Mouse (Mus musculus) hindbrain, embryonic 12.5 days (tissue): ENCODE measurements around the gene Gm20425. TPM values are rescaled to one million over a fixed set of nuclear protein-coding genes. Genes with fewer than 3 reads are reported as not detected.

Source experiments
- ATAC-seq: fragments of 200-750 bp; cut with Nextera tagmentation; 2 replicates; pipeline ENCODE4 v1.8.0; 2017; ENCODE audit warnings: moderate TSS enrichment; ENCODE audit not compliant: low FRiP score
- H3K27ac ChIP-seq: fragments of 300-500 bp; sonication (generic); 2 replicates; pipeline ENCODE4 v1.5.1; 2016; ENCODE audit warnings: mild to moderate bottlenecking
- H3K27me3 ChIP-seq: fragments of 300-500 bp; sonication (generic); 2 replicates; pipeline ENCODE4 v1.6.1; 2016; ENCODE audit warnings: mild to moderate bottlenecking
- H3K36me3 ChIP-seq: fragments of 300-500 bp; sonication (generic); 2 replicates; pipeline ENCODE4 v1.6.1; 2016; ENCODE audit warnings: mild to moderate bottlenecking
- H3K4me1 ChIP-seq: fragments of 300-500 bp; sonication (generic); 2 replicates; pipeline ENCODE4 v1.6.1; 2016
- H3K4me2 ChIP-seq: fragments of 300-500 bp; sonication (generic); replicated peaks from 2 replicates; pipeline ENCODE4 v1.6.1; 2016; ENCODE audit warnings: mild to moderate bottlenecking
- H3K4me3 ChIP-seq: fragments of 300-500 bp; sonication (generic); 2 replicates; pipeline ENCODE4 v1.5.1; 2016; ENCODE audit warnings: mild to moderate bottlenecking
- H3K9ac ChIP-seq: fragments of 300-500 bp; sonication (generic); 2 replicates; pipeline ENCODE4 v1.6.1; 2016; ENCODE audit warnings: mild to moderate bottlenecking, moderate library complexity
- H3K9me3 ChIP-seq: fragments of 300-500 bp; sonication (generic); replicated peaks from 2 replicates; pipeline ENCODE4 v1.6.1; 2016; ENCODE audit warnings: mild to moderate bottlenecking
- WGBS: fragments of 180-500 bp; shearing (Covaris S2); methylation state at CpG from one replicate; pipeline ENCODE4 v1.1.7; 2016; 5-methylcytosine and 5-hydroxymethylcytosine counted together
- polyA plus RNA-seq: library from polyadenylated mRNA; unstranded; fragments of >200 nt; fragmentation: Nextera tagmentation; extraction: Ambion mirVana; gene quantifications from 2 replicates; pipeline ENCODE4 v1.2.1, GENCODE M21; 2016

The Gm20425 gene
- polyA plus RNA-seq, 1 experiment from 2014 or later, result 3.8 TPM

DNA sequence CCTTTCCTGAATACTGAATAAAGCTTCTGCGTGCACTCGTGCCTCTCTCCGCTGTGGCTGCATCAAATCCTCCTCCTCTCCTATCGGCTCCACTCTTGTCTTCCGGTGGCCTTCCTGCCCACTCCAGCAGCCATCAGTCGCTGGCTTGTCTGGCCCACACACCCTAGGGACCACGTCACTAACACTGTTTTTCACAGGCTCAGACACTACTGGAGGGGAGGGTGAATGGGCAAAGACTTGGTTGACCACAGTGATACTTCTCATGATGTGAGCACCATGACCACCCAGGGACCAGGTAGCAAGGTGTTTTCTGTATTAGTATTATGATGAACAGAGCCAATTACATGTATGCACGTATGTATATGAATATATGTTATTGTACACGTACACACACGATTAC, 83.8 kb downstream of the Gm20425 start:
- peak; percentile 44 for ATAC-seq
- Histone ChIP-seq H3K4me3 (no peak overlapping the region), H3K9ac (no peak overlapping the region; the same call in 1 of the 2 replicates), H3K4me1 (peaks cover 58% of the 10 kb centered on the region), H3K27ac (peak overlapping the region; percentile 87), H3K27me3 (no peaks in the 10 kb centered on the region), H3K36me3 (peaks cover 29% of the 10 kb centered on the region), H3K4me2 (peak overlapping the region; percentile 34; the same call in 1 of the 2 replicates), H3K9me3 (no peaks in the 10 kb centered on the region)
- 59% methylated on average over 10 of the region's 10 CpGs for WGBS

DNA sequence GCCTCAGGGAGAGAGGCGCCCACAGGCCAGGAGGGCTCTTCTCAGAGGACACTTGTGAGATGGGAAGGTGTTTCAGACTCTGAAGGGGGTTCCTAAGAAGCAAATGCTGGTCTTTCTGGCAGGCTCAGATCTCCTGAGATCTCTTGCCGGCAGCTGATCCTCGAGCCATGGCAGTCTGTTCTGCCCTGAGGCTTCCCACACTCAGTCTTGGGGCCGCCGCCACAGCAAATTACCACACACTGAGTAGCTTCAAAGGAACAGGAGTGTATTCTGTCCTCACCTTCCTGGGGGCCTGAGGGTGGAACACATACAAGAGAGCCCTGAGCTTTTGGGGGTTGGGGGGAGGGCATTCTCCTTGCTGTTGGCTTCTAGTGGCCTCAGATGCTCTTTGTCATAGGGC, 84.8 kb downstream of the Gm20425 start:
- no peak overlapping the region for H3K4me3 ChIP-seq
- peak overlapping the region; percentile 87 for H3K27ac ChIP-seq
- H3K9ac ChIP-seq, result peak overlapping the region; percentile 38; the same call in 1 of the 2 replicates
- ATAC-seq, result no peak
- peaks cover 29% of the 10 kb centered on the region for H3K36me3 ChIP-seq
- H3K9me3 ChIP-seq, result no peaks in the 10 kb centered on the region
- H3K4me1 ChIP-seq, result peaks cover 59% of the 10 kb centered on the region
- WGBS, result 37% methylated on average over 5 of the region's 5 CpGs
- no peaks in the 10 kb centered on the region for H3K27me3 ChIP-seq
- no peak overlapping the region for H3K4me2 ChIP-seq

DNA sequence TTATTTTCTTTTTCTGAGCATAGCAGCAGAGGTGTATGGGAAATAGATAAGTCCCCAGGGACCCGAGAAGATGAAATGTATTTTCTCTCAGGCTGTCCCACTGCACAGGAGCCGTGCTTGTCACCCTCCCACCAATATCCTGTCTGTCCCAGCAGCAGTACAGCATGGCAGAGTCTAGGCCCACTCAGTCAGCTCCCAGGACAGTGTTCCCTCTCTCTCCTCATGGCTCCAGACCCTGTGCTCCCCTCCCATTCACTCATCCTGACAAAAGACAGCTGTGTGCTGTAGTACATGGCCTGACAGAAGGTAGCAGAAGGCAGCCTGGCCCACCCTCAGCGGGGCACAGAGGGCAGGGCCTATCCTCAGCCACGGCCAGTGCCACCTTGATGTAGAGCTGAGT, 86.2 kb downstream of the Gm20425 start:
- no peak; the same call in 1 of the 2 replicates for ATAC-seq
- peaks cover 71% of the 10 kb centered on the region for H3K4me1 ChIP-seq
- peaks cover 25% of the 10 kb centered on the region for H3K36me3 ChIP-seq
- H3K27me3 ChIP-seq, result no peaks in the 10 kb centered on the region
- H3K4me2 ChIP-seq, result no peak overlapping the region
- WGBS, result 59% methylated on average over 4 of the region's 4 CpGs
- peak overlapping the region; percentile 27; the same call in 1 of the 2 replicates for H3K9ac ChIP-seq
- no peaks in the 10 kb centered on the region for H3K9me3 ChIP-seq
- peak overlapping the region; percentile 87 for H3K27ac ChIP-seq
- no peak overlapping the region for H3K4me3 ChIP-seq

DNA sequence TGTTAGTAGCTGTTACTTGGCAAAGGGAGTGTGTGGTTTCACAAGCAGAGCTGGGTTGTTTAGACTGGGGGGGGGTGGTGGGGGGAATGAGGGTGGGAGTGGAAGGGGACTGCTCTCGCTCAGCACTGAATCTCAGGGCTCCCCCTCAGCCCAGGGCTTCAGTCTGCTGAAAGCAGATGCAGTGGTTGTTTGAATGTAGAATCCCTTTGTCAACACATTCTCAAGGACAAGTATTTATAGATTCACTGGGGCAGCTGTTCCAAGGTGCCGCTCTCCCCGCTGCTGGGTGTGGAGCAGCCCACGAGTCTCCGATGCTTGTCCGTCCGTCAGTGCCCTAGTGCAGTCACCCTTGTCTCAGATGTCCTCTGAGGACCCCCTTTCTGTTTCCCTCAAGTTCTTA, 88.8 kb downstream of the Gm20425 start:
- 93% methylated on average over 7 of the region's 7 CpGs for WGBS
- Histone ChIP-seq H3K27me3 (no peaks in the 10 kb centered on the region), H3K9me3 (no peaks in the 10 kb centered on the region), H3K4me2 (no peak overlapping the region), H3K4me3 (no peak overlapping the region), H3K9ac (no peak overlapping the region), H3K27ac (no peak overlapping the region), H3K36me3 (peaks cover 25% of the 10 kb centered on the region), H3K4me1 (peaks cover 67% of the 10 kb centered on the region)
- no peak for ATAC-seq

DNA sequence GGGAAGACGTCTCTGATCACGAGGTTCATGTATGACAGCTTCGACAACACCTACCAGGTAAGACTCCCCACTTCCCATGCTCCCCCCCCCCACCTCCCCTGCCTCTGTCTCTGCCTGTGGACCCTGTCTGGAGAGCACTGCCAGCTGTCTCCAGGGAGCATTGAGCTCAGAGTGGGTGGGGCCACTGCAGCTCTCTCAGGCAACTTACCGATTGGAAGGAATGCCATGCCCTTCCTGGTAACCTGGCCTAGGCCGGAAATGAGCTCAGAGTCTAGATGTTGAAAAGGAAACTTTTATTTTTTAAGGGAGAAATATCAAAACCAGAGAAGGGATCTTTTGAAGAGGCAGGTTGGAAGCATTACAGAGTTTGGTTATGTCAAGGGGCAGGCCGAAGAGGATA, 89.7 kb downstream of the Gm20425 start:
- H3K27me3 ChIP-seq, result no peaks in the 10 kb centered on the region
- no peak overlapping the region for H3K4me2 ChIP-seq
- WGBS, result 86% methylated on average over 6 of the region's 6 CpGs
- peaks cover 63% of the 10 kb centered on the region for H3K4me1 ChIP-seq
- H3K9me3 ChIP-seq, result no peaks in the 10 kb centered on the region
- ATAC-seq, result no peak
- no peak overlapping the region for H3K27ac ChIP-seq
- H3K4me3 ChIP-seq, result no peak overlapping the region
- H3K36me3 ChIP-seq, result peaks cover 22% of the 10 kb centered on the region
- no peak overlapping the region for H3K9ac ChIP-seq

Other genes starting within 250 kb of the Gm20425 start
- gene Slco2a1, start 241.6 kb downstream of the Gm20425 start, polyA plus RNA-seq, result 1.1 and 1.7 TPM in 2 replicates
- gene Rab6b, start 118.5 kb downstream of the Gm20425 start, polyA plus RNA-seq, result 58.0 and 62.5 TPM in 2 replicates
- gene Srprb, start 28.2 kb downstream of the Gm20425 start, polyA plus RNA-seq, result 47.6 and 49.5 TPM in 2 replicates
- 18.5 and 20.0 TPM in 2 replicates for gene Trf, start 137 bp upstream of the Gm20425 start, polyA plus RNA-seq
- 3.4 and 3.5 TPM in 2 replicates for gene 1300017J02Rik, start 74.8 kb upstream of the Gm20425 start, polyA plus RNA-seq
- 56.2 and 59.1 TPM in 2 replicates for gene Topbp1, start 74.9 kb upstream of the Gm20425 start, polyA plus RNA-seq
- gene Cdv3, start 135.5 kb upstream of the Gm20425 start, polyA plus RNA-seq, result 101 and 110 TPM in 2 replicates